Mouse (Mus musculus): ENCODE results near the gene Gad1. TPM values are rescaled to one million over a fixed set of nuclear protein-coding genes. Genes with fewer than 3 reads are reported as not detected.

Gene Gad1
- total and polyA plus RNA-seq, 2 experiments = not detected

GRCm38 (mm10) chr2:70562611-70562980 is 9.7 kb downstream of the Gad1 start:
- no peak overlapping the region for H3K4me3 ChIP-seq (ENCODE audit: insufficient read depth, low read depth, low read length)
- no peaks in the 10 kb centered on the region for H3K4me1 ChIP-seq (ENCODE audit: control insufficient read depth, insufficient read depth, low read length)
- no peaks in the 10 kb centered on the region for H3K79me2 ChIP-seq (ENCODE audit: control insufficient read depth, insufficient read depth, low read length)
- WGBS = 4% methylated on average over 34 of the region's 34 CpGs
- no peak overlapping the region for H3K9ac ChIP-seq (ENCODE audit: low read depth, low read length)
- H3K36me3 ChIP-seq (ENCODE audit: control insufficient read depth, insufficient read depth, low read length) = no peaks in the 10 kb centered on the region
- DNase-seq (ENCODE audit: extremely low read depth, low read depth, low spot score) = no peak
- no peak for TF ChIP-seq POLR2A (IDR thresholded peaks at IDR 0.05; ENCODE audit: extremely low read depth, insufficient read depth, low read length)
- no peak for TF ChIP-seq CTCF (IDR thresholded peaks at IDR 0.05; ENCODE audit: low read depth, low read length)
- no peak overlapping the region for H3K27ac ChIP-seq (replicated peaks; ENCODE audit: insufficient read depth, low read depth, low read length)
- peaks cover 20% of the 10 kb centered on the region; the same call in 1 of the 2 replicates for H3K27me3 ChIP-seq (ENCODE audit: control insufficient read depth, insufficient read depth, low read length)

DNA sequence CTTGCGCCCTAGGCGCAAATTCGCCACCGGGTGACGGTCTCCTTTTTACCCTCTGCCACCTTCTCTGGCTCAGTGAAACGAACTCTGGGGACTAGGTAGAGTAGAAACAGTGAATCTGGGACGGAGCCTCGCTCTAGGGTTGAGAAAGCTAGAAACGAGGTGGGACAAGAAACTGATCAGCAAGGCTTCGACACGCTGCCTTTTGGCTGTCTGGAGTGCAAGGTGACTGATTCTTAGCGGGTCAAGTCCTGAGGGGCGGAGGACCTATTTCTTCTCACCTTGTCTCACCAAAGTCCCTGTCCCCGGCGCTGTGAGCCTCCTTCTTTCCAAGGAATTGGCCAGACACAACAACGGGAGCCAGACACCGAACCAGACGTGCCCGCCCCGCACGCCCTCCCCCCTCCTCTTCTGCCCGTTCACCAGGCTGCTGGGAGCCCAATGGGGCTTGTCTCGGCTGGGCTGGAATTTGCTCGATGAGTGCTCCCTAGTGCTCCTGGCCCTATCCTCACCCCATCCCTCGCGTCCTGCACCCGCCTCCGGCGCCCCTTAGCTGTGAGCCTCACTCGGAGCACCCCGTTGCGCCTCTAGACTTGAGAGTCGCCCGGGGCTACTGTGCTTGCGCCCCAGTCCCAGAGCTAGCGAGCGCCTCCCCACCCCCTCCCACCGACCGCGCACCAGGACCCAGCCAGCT is 10.3 kb downstream of the Gad1 start:
- no peak for DNase-seq (ENCODE audit: extremely low read depth, low read depth, low spot score)
- Histone ChIP-seq H3K4me3 (ENCODE audit: insufficient read depth, low read depth, low read length) (no peak overlapping the region), H3K27ac (replicated peaks; ENCODE audit: insufficient read depth, low read depth, low read length) (no peak overlapping the region), H3K9ac (ENCODE audit: low read depth, low read length) (no peak overlapping the region), H3K27me3 (ENCODE audit: control insufficient read depth, insufficient read depth, low read length) (peaks cover 20% of the 10 kb centered on the region; the same call in 1 of the 2 replicates), H3K36me3 (ENCODE audit: control insufficient read depth, insufficient read depth, low read length) (no peaks in the 10 kb centered on the region), H3K4me1 (ENCODE audit: control insufficient read depth, insufficient read depth, low read length) (no peaks in the 10 kb centered on the region), H3K79me2 (ENCODE audit: control insufficient read depth, insufficient read depth, low read length) (no peaks in the 10 kb centered on the region)
- 5% methylated on average over 40 of the region's 40 CpGs for WGBS
- no peak for TF ChIP-seq CTCF (IDR thresholded peaks at IDR 0.05; ENCODE audit: low read depth, low read length)
- no peak for TF ChIP-seq POLR2A (IDR thresholded peaks at IDR 0.05; ENCODE audit: extremely low read depth, insufficient read depth, low read length)

- H3K9ac ChIP-seq (ENCODE audit: low read depth, low read length) = no peak overlapping the region
- no peak overlapping the region for H3K4me3 ChIP-seq (ENCODE audit: insufficient read depth, low read depth, low read length)
- no peak overlapping the region for H3K27ac ChIP-seq (replicated peaks; ENCODE audit: insufficient read depth, low read depth, low read length)
- TF ChIP-seq POLR2A (IDR thresholded peaks at IDR 0.05; ENCODE audit: extremely low read depth, insufficient read depth, low read length) (no peak), CTCF (IDR thresholded peaks at IDR 0.05; ENCODE audit: low read depth, low read length) (no peak)
- no peaks in the 10 kb centered on the region for H3K79me2 ChIP-seq (ENCODE audit: control insufficient read depth, insufficient read depth, low read length)
- H3K27me3 ChIP-seq (ENCODE audit: control insufficient read depth, insufficient read depth, low read length) = peaks cover 20% of the 10 kb centered on the region; the same call in 1 of the 2 replicates
- H3K4me1 ChIP-seq (ENCODE audit: control insufficient read depth, insufficient read depth, low read length) = no peaks in the 10 kb centered on the region
- WGBS = 5% methylated on average over 38 of the region's 38 CpGs
- DNase-seq (ENCODE audit: extremely low read depth, low read depth, low spot score) = no peak
- no peaks in the 10 kb centered on the region for H3K36me3 ChIP-seq (ENCODE audit: control insufficient read depth, insufficient read depth, low read length)
Observed at GRCm38 (mm10) chr2:70563721-70564645, 11.1 kb downstream of the Gad1 start.

DNA sequence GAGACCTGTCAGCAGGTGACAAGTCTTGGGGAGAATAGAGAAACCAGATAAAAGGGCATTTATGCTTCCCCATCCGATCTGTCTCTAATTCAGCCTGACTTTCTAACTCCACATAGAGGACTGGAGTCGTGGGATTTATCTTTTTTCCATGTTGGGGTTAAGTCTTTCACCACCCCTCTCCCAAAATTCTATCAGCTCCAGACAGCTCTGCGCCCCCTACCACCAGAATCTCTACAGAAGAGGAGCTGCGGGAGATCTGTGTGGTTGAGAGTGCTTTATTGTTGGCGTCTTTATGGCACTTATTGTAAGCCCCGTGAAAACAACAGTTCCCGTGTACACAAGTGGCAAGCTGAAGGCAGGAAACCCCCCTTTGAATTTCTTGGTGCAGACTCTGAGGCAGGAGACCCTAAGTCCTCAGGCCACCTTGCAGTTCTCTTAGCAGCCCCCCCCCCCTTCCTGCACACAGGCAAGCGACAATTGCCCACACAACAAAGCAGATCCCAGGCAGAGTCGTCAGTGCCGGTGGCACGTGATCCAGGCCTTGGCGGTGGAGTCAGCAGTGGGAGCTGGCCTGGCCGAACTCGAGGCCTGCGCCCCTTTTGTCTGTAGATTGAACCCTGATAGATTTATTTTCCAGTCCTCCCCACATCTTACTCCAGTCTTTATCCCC is 11.9 kb downstream of the Gad1 start:
- H3K79me2 ChIP-seq (ENCODE audit: control insufficient read depth, insufficient read depth, low read length) = no peaks in the 10 kb centered on the region
- no peak overlapping the region for H3K4me3 ChIP-seq (ENCODE audit: insufficient read depth, low read depth, low read length)
- TF ChIP-seq CTCF (IDR thresholded peaks at IDR 0.05; ENCODE audit: low read depth, low read length) (no peak), POLR2A (IDR thresholded peaks at IDR 0.05; ENCODE audit: extremely low read depth, insufficient read depth, low read length) (no peak)
- 5% methylated on average over 15 of the region's 15 CpGs for WGBS
- H3K9ac ChIP-seq (ENCODE audit: low read depth, low read length) = no peak overlapping the region
- H3K4me1 ChIP-seq (ENCODE audit: control insufficient read depth, insufficient read depth, low read length) = no peaks in the 10 kb centered on the region
- no peak overlapping the region for H3K27ac ChIP-seq (replicated peaks; ENCODE audit: insufficient read depth, low read depth, low read length)
- DNase-seq (ENCODE audit: extremely low read depth, low read depth, low spot score) = no peak
- peaks cover 20% of the 10 kb centered on the region; the same call in 1 of the 2 replicates for H3K27me3 ChIP-seq (ENCODE audit: control insufficient read depth, insufficient read depth, low read length)
- no peaks in the 10 kb centered on the region for H3K36me3 ChIP-seq (ENCODE audit: control insufficient read depth, insufficient read depth, low read length)

- H3K4me1 ChIP-seq (ENCODE audit: control insufficient read depth, insufficient read depth, low read length) = no peaks in the 10 kb centered on the region
- H3K9ac ChIP-seq (ENCODE audit: low read depth, low read length) = no peak overlapping the region
- peaks cover 13% of the 10 kb centered on the region; the same call in 1 of the 2 replicates for H3K27me3 ChIP-seq (ENCODE audit: control insufficient read depth, insufficient read depth, low read length)
- WGBS = 6% methylated on average over 30 of the region's 30 CpGs
- H3K27ac ChIP-seq (replicated peaks; ENCODE audit: insufficient read depth, low read depth, low read length) = no peak overlapping the region
- no peak for DNase-seq (ENCODE audit: extremely low read depth, low read depth, low spot score)
- no peaks in the 10 kb centered on the region for H3K36me3 ChIP-seq (ENCODE audit: control insufficient read depth, insufficient read depth, low read length)
- no peaks in the 10 kb centered on the region for H3K79me2 ChIP-seq (ENCODE audit: control insufficient read depth, insufficient read depth, low read length)
- no peak overlapping the region for H3K4me3 ChIP-seq (ENCODE audit: insufficient read depth, low read depth, low read length)
- TF ChIP-seq CTCF (IDR thresholded peaks at IDR 0.05; ENCODE audit: low read depth, low read length) (no peak), POLR2A (IDR thresholded peaks at IDR 0.05; ENCODE audit: extremely low read depth, insufficient read depth, low read length) (no peak)
Observed at GRCm38 (mm10) chr2:70565651-70566602, 13.1 kb downstream of the Gad1 start.

Measured in liver, adult 2 months (tissue).